Mouse (Mus musculus): ENCODE results near the gene Ccdc22.

GRCm38 (mm10) chrX:7604004-7604403, 1.3 kb downstream of the Ccdc22 start:
- TF ChIP-seq MAX (IDR thresholded peaks at IDR 0.05; ENCODE audit: low read depth) (no peak), POLR2A (IDR thresholded peaks at IDR 0.05; ENCODE audit: insufficient read length, low read depth) (no peak), E2F4 (IDR thresholded peaks at IDR 0.05; ENCODE audit: insufficient read depth) (no peak)

Data from myocyte (in vitro differentiated cells).